Comparison of ENCODE assay signal across 22 mouse cellular contexts in the genomic region with DNA sequence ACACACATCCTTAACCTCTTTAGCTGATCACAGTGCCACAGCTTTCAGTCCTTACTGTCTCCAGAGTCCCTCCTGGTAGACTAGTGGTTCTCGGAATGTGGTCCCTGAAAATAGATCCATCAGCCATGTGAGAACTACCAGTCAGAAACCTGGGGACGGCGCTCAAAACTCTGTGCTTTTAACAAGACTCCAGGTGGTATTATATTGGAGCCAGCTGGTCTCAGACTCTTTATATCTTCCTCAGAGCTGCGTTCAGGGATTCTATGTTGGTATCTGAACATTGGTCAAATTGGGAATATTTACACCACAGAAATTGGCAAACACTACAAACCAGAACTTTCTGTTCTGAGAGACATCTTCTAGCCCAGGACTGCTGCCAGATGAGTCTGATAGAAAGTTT.
DNase-seq lines count a peak whose midpoint lies in the region; ATAC-seq and TF ChIP-seq lines count a peak whose summit lies in the region.
"Had no signal": no experiment of that assay in that cellular context is flagged by ENCODE, and none has a peak within 500 bp of the region (broad histone marks: within the 10 kb centered on the region; RNA-seq: fewer than 3 reads in every experiment).

No protein-coding gene starts in this region.

- ATAC-seq in limb, embryonic 12.5 days (ENCODE audit: insufficient number of reproducible peaks, insufficient read depth, low FRiP score, low TSS enrichment, low read depth), result no peak
- ATAC-seq: forebrain, embryonic 14.5 days; forebrain, embryonic 16.5 days had no signal

- DNase-seq in left cerebral cortex, adult 2 months (ENCODE audit: extremely low spot score in 1 of 2, low spot score in 2 of 2), result no peak
- DNase-seq in left cerebral cortex, adult 18-20 months (ENCODE audit: low spot score in 2 of 2), result no peak
- no peak for DNase-seq in limb, embryonic 10.5 days (ENCODE audit: low spot score)
- no peak for DNase-seq in kidney, adult 11 months
- DNase-seq: adrenal gland, adult 2 months; adrenal gland, postnatal 10 days; adrenal gland, postnatal 25 days; cerebellum, adult 11 months; cerebellum, adult 18-20 months; cerebellum, adult 8-10 months; cerebellum, adult 9-11 months; cerebellum, postnatal 14 days; cerebellum, postnatal 36 days; embryo, embryonic 11 days had no signal

- no peak overlapping the region for H3K4me2 ChIP-seq in limb, embryonic 12.5 days
- H3K4me2 ChIP-seq: embryonic facial prominence, embryonic 13.5 days; embryonic facial prominence, embryonic 15.5 days; forebrain, embryonic 12.5 days had no signal

- H3K4me1 ChIP-seq in limb, embryonic 10.5 days, result peaks cover 26% of the 10 kb centered on the region
- H3K4me1 ChIP-seq in limb, embryonic 12.5 days (replicated peaks), result peaks cover 20% of the 10 kb centered on the region
- H3K4me1 ChIP-seq: embryonic facial prominence, embryonic 15.5 days had no signal

- peaks cover 11% of the 10 kb centered on the region for H3K36me3 ChIP-seq in limb, embryonic 10.5 days
- H3K36me3 ChIP-seq in limb, embryonic 12.5 days, result peaks cover 10% of the 10 kb centered on the region; the same call in 1 of the 2 replicates
- H3K36me3 ChIP-seq: embryonic facial prominence, embryonic 13.5 days; embryonic facial prominence, embryonic 15.5 days had no signal

- intact Hi-C loops in left cerebral cortex, adult 2 months (cut with DNase I), result no loop called here

- H3K4me3 ChIP-seq in left cerebral cortex, adult 2 months, result no peak overlapping the region
- no peak overlapping the region for H3K4me3 ChIP-seq in limb, embryonic 10.5 days
- no peak overlapping the region for H3K4me3 ChIP-seq in limb, embryonic 12.5 days (replicated peaks)
- H3K4me3 ChIP-seq: embryonic facial prominence, embryonic 13.5 days; embryonic facial prominence, embryonic 15.5 days; erythroblast, embryonic 14.5 days; forebrain, embryonic 10.5 days; forebrain, embryonic 12.5 days had no signal

- H3K27me3 ChIP-seq in limb, embryonic 10.5 days (ENCODE audit: low read depth, poor library complexity, severe bottlenecking), result no peaks in the 10 kb centered on the region
- no peaks in the 10 kb centered on the region for H3K27me3 ChIP-seq in limb, embryonic 12.5 days
- H3K27me3 ChIP-seq: embryonic facial prominence, embryonic 13.5 days; embryonic facial prominence, embryonic 15.5 days; forebrain, embryonic 12.5 days had no signal

- 70% methylated on average over 4 of the region's 4 CpGs for WGBS in limb, embryonic 10.5 days
- WGBS in limb, embryonic 12.5 days, result 35% methylated on average over 4 of the region's 4 CpGs

- peak overlapping the region; percentile 24; the same call in 1 of the 2 replicates for H3K27ac ChIP-seq in left cerebral cortex, adult 2 months
- peak overlapping the region; percentile 10; the same call in 1 of the 2 replicates for H3K27ac ChIP-seq in limb, embryonic 10.5 days
- peak overlapping the region; percentile 25; the same call in 1 of the 2 replicates for H3K27ac ChIP-seq in limb, embryonic 12.5 days
- H3K27ac ChIP-seq: embryonic facial prominence, embryonic 13.5 days; embryonic facial prominence, embryonic 15.5 days; forebrain, embryonic 10.5 days; forebrain, embryonic 12.5 days had no signal

- H3K9me3 ChIP-seq in limb, embryonic 10.5 days (replicated peaks), result no peaks in the 10 kb centered on the region
- peaks cover 7% of the 10 kb centered on the region for H3K9me3 ChIP-seq in limb, embryonic 12.5 days
- H3K9me3 ChIP-seq: embryonic facial prominence, embryonic 15.5 days; forebrain, embryonic 10.5 days; forebrain, embryonic 12.5 days had no signal

- no peak for TF ChIP-seq CTCF in left cerebral cortex, adult 2 months (IDR thresholded peaks at IDR 0.05)

- no peak overlapping the region for H3K9ac ChIP-seq in limb, embryonic 12.5 days (replicated peaks)
- H3K9ac ChIP-seq: embryonic facial prominence, embryonic 13.5 days; embryonic facial prominence, embryonic 15.5 days; forebrain, embryonic 12.5 days had no signal
